Comparison of ENCODE assay signal across 9 mouse cellular contexts in the genomic region with DNA sequence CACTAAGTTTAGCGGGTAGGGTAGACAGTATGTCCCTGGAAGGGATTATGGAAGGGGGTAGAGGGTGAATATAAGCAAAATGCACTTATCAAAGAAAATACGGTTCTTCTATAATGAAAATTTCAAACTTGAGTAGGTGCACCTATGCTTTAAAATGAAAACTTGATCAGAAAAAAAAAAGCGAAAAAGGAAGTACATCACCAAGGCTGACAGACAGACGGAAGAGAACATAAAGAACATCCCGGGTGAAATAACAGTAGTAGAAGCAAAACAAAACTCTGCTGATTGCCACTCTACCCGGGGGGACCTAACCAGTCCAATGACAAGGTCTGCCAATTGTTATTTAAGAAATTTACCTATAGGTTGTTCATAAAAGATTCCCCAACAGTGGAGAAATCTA. TPM values are rescaled to one million over a fixed set of nuclear protein-coding genes. Genes with fewer than 3 reads are reported as not detected.
DNase-seq lines count a peak whose midpoint lies in the region; ATAC-seq and TF ChIP-seq lines count a peak whose summit lies in the region.
"Not testable (repeated sequence)": the region's sequence is repeated elsewhere in the genome, so short reads cannot be mapped to it uniquely, and the experiment has no call there.
"Had no signal": no experiment of that assay in that cellular context is flagged by ENCODE, and none has a peak within 500 bp of the region (broad histone marks: within the 10 kb centered on the region; RNA-seq: fewer than 3 reads in every experiment).

No protein-coding gene starts in this region.

- H3K9me3 ChIP-seq in CH12.LX (replicated peaks; ENCODE audit: low read length) = not testable (repeated sequence)

- not testable (repeated sequence) for H3K36me3 ChIP-seq in CH12.LX (replicated peaks in 1 of 2; ENCODE audit: control insufficient read depth in 1 of 2, insufficient read depth in 1 of 2, low read length in 1 of 2); myocyte (ENCODE audit: control insufficient read depth, insufficient read depth); splenic B cell, adult 2 months (ENCODE audit: control insufficient read depth, insufficient read depth, low read length, poor library complexity, severe bottlenecking)

- H3K27ac ChIP-seq in CH12.LX (ENCODE audit: insufficient read depth, low read depth) = not testable (repeated sequence)
- peak overlapping the region; percentile 66 for H3K27ac ChIP-seq in bone marrow macrophage, adult 2 months (ENCODE audit: insufficient read depth, low read depth, low read length)

- TF ChIP-seq RAD21 in CH12.LX (IDR thresholded peaks at IDR 0.05; ENCODE audit: low read depth, low read length) = not testable (repeated sequence)

- TF ChIP-seq CTCF in CH12.LX (conservative IDR thresholded peaks at IDR 0.05 in 1 of 2, IDR thresholded peaks at IDR 0.05 in 1 of 2; ENCODE audit: low read depth in 2 of 2, low read length in 2 of 2); bone marrow macrophage, adult 2 months (IDR thresholded peaks at IDR 0.05; ENCODE audit: low read depth, low read length): not testable (repeated sequence)

- ATAC-seq in granulocyte monocyte progenitor cell, adult 5-6 weeks (replicated peaks; ENCODE audit: poor library complexity, severe bottlenecking) = peak; percentile 31; the same call in 1 of the 2 replicates
- ATAC-seq in inflammation-experienced regulatory T-cells, adult 6 months = peak; percentile 19
- ATAC-seq in megakaryocyte, adult 5-6 weeks (ENCODE audit: poor library complexity, severe bottlenecking) = peak; percentile 20

- in situ Hi-C loops in CH12.LX (cut with MboI; ENCODE audit: low pct_ligation_motif_present, low pct_unique_long_range_greater_than_20kb, low sequenced_read_pairs) = not testable (repeated sequence)

- not testable (repeated sequence) for TF ChIP-seq EP300 in CH12.LX (IDR thresholded peaks at IDR 0.05; ENCODE audit: low read length)

- not testable (repeated sequence) for H3K79me2 ChIP-seq in CH12.LX (replicated peaks; ENCODE audit: control insufficient read depth, extremely low read depth, insufficient read depth, poor library complexity, severe bottlenecking); myocyte (ENCODE audit: control insufficient read depth, insufficient read depth)

- not testable (repeated sequence) for H3ac ChIP-seq in myocyte (ENCODE audit: control insufficient read depth, insufficient read length)

- H3K9ac ChIP-seq in CH12.LX (ENCODE audit: insufficient read depth, low read depth) = peak overlapping the region; percentile 93

- H3K4me2 ChIP-seq in CH12.LX (ENCODE audit: insufficient read depth, low read depth, poor library complexity, severe bottlenecking) (peak overlapping the region; percentile 51; the same call in 1 of the 2 replicates), myocyte (ENCODE audit: low read depth) (peak overlapping the region; percentile 47)

- peak; percentile 34 for DNase-seq in 416B (ENCODE audit: low read depth)
- DNase-seq in CH12.LX (ENCODE audit: extremely low read depth) = peak; percentile 25
- DNase-seq in splenic B cell, adult 2 months (ENCODE audit: low read depth, low spot score) = peak; percentile 34

- not testable (repeated sequence) for H3K27me3 ChIP-seq in CH12.LX (replicated peaks); myocyte (ENCODE audit: control insufficient read depth, insufficient read depth, insufficient read length); splenic B cell, adult 2 months (ENCODE audit: control insufficient read depth, insufficient read depth, low read length, poor library complexity, severe bottlenecking)

- dilution Hi-C loops in CH12.LX (cut with MboI; ENCODE audit: extremely low pct_ligation_motif_present, extremely low pct_unique_long_range_greater_than_20kb, low sequenced_read_pairs) = not testable (repeated sequence)

- not testable (repeated sequence) for TF ChIP-seq POLR2A in CH12.LX (IDR thresholded peaks at IDR 0.05; ENCODE audit: low read depth, low read length); bone marrow macrophage, adult 2 months (IDR thresholded peaks at IDR 0.05; ENCODE audit: borderline replicate concordance, low read depth, low read length); myocyte (IDR thresholded peaks at IDR 0.05; ENCODE audit: insufficient read length, low read depth)

- peak overlapping the region; percentile 43 to 75 (median 74) for H3K4me3 ChIP-seq in CH12.LX (replicated peaks in 1 of 3; ENCODE audit: low read depth in 2 of 3, low read length in 2 of 3, poor library complexity in 1 of 3)
- H3K4me3 ChIP-seq in bone marrow macrophage, adult 2 months (ENCODE audit: insufficient read depth, low read length) = peak overlapping the region; percentile 63
- H3K4me3 ChIP-seq in myocyte = not testable (repeated sequence)

- H3K4me1 ChIP-seq in CH12.LX (ENCODE audit: control insufficient read depth in 1 of 2, insufficient read depth in 2 of 2) = peaks cover 0 to 11% of the 10 kb centered on the region in 2 experiments; a peak in 1 of 4 replicates
- H3K4me1 ChIP-seq in bone marrow macrophage, adult 2 months (ENCODE audit: control insufficient read depth, insufficient read depth, low read length) = not testable (repeated sequence)

TF ChIP-seq in CH12.LX, 34 proteins besides CTCF, POLR2A, EP300 and RAD21:
- TF ChIP-seq SIN3A (IDR thresholded peaks at IDR 0.05; ENCODE audit: low read length) (peak; percentile 34; the same call in 1 of the 2 replicates), ZNF384 (IDR thresholded peaks at IDR 0.05; ENCODE audit: low read depth, low read length) (peak; percentile 89), TBP (conservative IDR thresholded peaks at IDR 0.05; ENCODE audit: low read depth, low read length) (0 out of 2 replicates have a peak, but pooled peaks have one; percentile 49), HCFC1 (IDR thresholded peaks at IDR 0.05; ENCODE audit: low read depth, low read length) (peak; percentile 59), ELF1 (IDR thresholded peaks at IDR 0.05; ENCODE audit: low read depth, low read length) (peak; percentile 18; the same call in 1 of the 2 replicates)
TF ChIP-seq in CH12.LX: peak in this region for 5; not testable (repeated sequence) for 29.

RNA-seq across cellular contexts. Expression of a gene that starts 34.6 kb away (rescaled TPM):
- total RNA-seq in CH12.LX (2012; rRNA removed) = 57.8 and 89.1 TPM in 2 replicates
- 114 and 130 TPM in 2 replicates for total RNA-seq in CH12.LX (2014; rRNA removed)
- 66.6 and 67.9 TPM in 2 replicates for polyA plus RNA-seq in CH12.LX (2012; ENCODE audit: insufficient read length, low read depth)
- polyA plus RNA-seq in bone marrow macrophage, adult 2 months (2012; ENCODE audit: insufficient read depth, insufficient read length, missing spikeins) = 104 and 108 TPM in 2 replicates
- 9.3 and 12.3 TPM in 2 replicates for total RNA-seq in granulocyte monocyte progenitor cell, adult 5-6 weeks (2014; fragmentation: Nextera tagmentation)
- 13.2 and 16.0 TPM in 2 replicates for total RNA-seq in granulocyte monocyte progenitor cell, adult 5-6 weeks (2017)
- polyA plus RNA-seq in inflammation-experienced regulatory T-cells, adult 6 months (2017; shearing (Covaris generic)) = 1 to 10 TPM; 1.1 to 7.2 (median 2.0) TPM
- 165 and 182 TPM in 2 replicates for total RNA-seq in megakaryocyte, adult 5-6 weeks (2015)
- 234 and 254 TPM in 2 replicates for total RNA-seq in megakaryocyte, adult 5-6 weeks (2017)
- 1.9 TPM for polyA plus RNA-seq in myocyte (2012; fragmentation: generic; extraction: Trizol)
- total RNA-seq: MEL had no signal
